Mouse (Mus musculus) liver, postnatal 0 days (tissue): ENCODE measurements around the gene Apobec1.

Experiments used
- CTCF ChIP-seq: sonication (generic); IDR thresholded peaks from 2 replicates; pipeline ENCODE4 v1.5.1; 2016; ENCODE audit warnings: antibody characterized with exemption, low read depth
- EP300 ChIP-seq: IDR thresholded peaks from 2 replicates; pipeline ENCODE4 v1.6.1; 2016; ENCODE audit warnings: antibody characterized with exemption, low read depth, mild to moderate bottlenecking

GRCm38 (mm10) chr6:122605483-122605882 is 3.2 kb upstream of the Apobec1 start:
- peak; percentile 55 for TF ChIP-seq CTCF
- no peak for TF ChIP-seq EP300
